Mouse (Mus musculus): Measurements from ENCODE around the gene Ms4a18. TPM values are rescaled to one million over a fixed set of nuclear protein-coding genes. Genes with fewer than 3 reads are reported as not detected.

Gene Ms4a18
- polyA plus RNA-seq, 2 experiments = not detected

- ATAC-seq (ENCODE audit: insufficient read depth) (no peak), DNase-seq (ENCODE audit: low read depth in 3 of 3, low spot score in 3 of 3) (no peak)
- no peaks in the 10 kb centered on the region for H3K36me3 ChIP-seq (replicated peaks; ENCODE audit: control insufficient read depth, insufficient read depth, low read depth)
- H3K9ac ChIP-seq (replicated peaks) = no peak overlapping the region
- no peak overlapping the region for H3K4me3 ChIP-seq (ENCODE audit: insufficient read depth in 1 of 2, low read depth in 2 of 2, low read length in 2 of 2)
- no peaks in the 10 kb centered on the region for H3K4me1 ChIP-seq (replicated peaks; ENCODE audit: control insufficient read depth in 2 of 2, insufficient read depth in 2 of 2, low read length in 1 of 2)
- no peak overlapping the region for H3K4me2 ChIP-seq (ENCODE audit: low read depth)
- H3K9me3 ChIP-seq (ENCODE audit: control insufficient read depth, low read length) = no peaks in the 10 kb centered on the region
- TF ChIP-seq EP300 (IDR thresholded peaks at IDR 0.05; ENCODE audit: low read depth) (no peak), CTCF (IDR thresholded peaks at IDR 0.05; ENCODE audit: low read depth) (no peak)
- no peaks in the 10 kb centered on the region for H3K27me3 ChIP-seq (ENCODE audit: control insufficient read depth, insufficient read depth, low read length)
- 56% methylated on average over 1 of the region's 1 CpGs for WGBS (ENCODE audit: insufficient replicate concordance)
- no peak overlapping the region for H3K27ac ChIP-seq
These were observed 29.3 kb downstream of the Ms4a18 start for GRCm38 (mm10) chr19:10988563-10988962.

- H3K9ac ChIP-seq (replicated peaks) = no peak overlapping the region
- no peak overlapping the region for H3K27ac ChIP-seq
- DNase-seq (ENCODE audit: low read depth in 3 of 3, low spot score in 3 of 3) (no peak), ATAC-seq (ENCODE audit: insufficient read depth) (no peak)
- 74% methylated on average over 4 of the region's 4 CpGs for WGBS (ENCODE audit: insufficient replicate concordance)
- no peak overlapping the region for H3K4me3 ChIP-seq (ENCODE audit: insufficient read depth in 1 of 2, low read depth in 2 of 2, low read length in 2 of 2)
- TF ChIP-seq CTCF (IDR thresholded peaks at IDR 0.05; ENCODE audit: low read depth) = no peak
- TF ChIP-seq EP300 (IDR thresholded peaks at IDR 0.05; ENCODE audit: low read depth) = no peak
- H3K36me3 ChIP-seq (replicated peaks; ENCODE audit: control insufficient read depth, insufficient read depth, low read depth) = no peaks in the 10 kb centered on the region
- H3K4me1 ChIP-seq (replicated peaks; ENCODE audit: control insufficient read depth in 2 of 2, insufficient read depth in 2 of 2, low read length in 1 of 2) = no peaks in the 10 kb centered on the region
- H3K27me3 ChIP-seq (ENCODE audit: control insufficient read depth, insufficient read depth, low read length) = no peaks in the 10 kb centered on the region
- no peak overlapping the region for H3K4me2 ChIP-seq (ENCODE audit: low read depth)
- no peaks in the 10 kb centered on the region for H3K9me3 ChIP-seq (ENCODE audit: control insufficient read depth, low read length)
These were observed 31.9 kb downstream of the Ms4a18 start for GRCm38 (mm10) chr19:10985889-10986288.

GRCm38 (mm10) chr19:10984551-10984950, 33.3 kb downstream of the Ms4a18 start:
- Histone ChIP-seq H3K9ac (replicated peaks) (no peak overlapping the region), H3K4me3 (ENCODE audit: insufficient read depth in 1 of 2, low read depth in 2 of 2, low read length in 2 of 2) (no peak overlapping the region), H3K36me3 (replicated peaks; ENCODE audit: control insufficient read depth, insufficient read depth, low read depth) (no peaks in the 10 kb centered on the region), H3K9me3 (ENCODE audit: control insufficient read depth, low read length) (no peaks in the 10 kb centered on the region), H3K4me2 (ENCODE audit: low read depth) (no peak overlapping the region), H3K27ac (no peak overlapping the region), H3K4me1 (replicated peaks; ENCODE audit: control insufficient read depth in 2 of 2, insufficient read depth in 2 of 2, low read length in 1 of 2) (peaks cover 0 to 6% of the 10 kb centered on the region in 2 experiments; a peak in 2 of 4 replicates), H3K27me3 (ENCODE audit: control insufficient read depth, insufficient read depth, low read length) (no peaks in the 10 kb centered on the region)
- no peak for DNase-seq (ENCODE audit: low read depth in 3 of 3, low spot score in 3 of 3)
- 54% methylated on average over 13 of the region's 13 CpGs for WGBS (ENCODE audit: insufficient replicate concordance)
- ATAC-seq (ENCODE audit: insufficient read depth) = no peak
- TF ChIP-seq EP300 (IDR thresholded peaks at IDR 0.05; ENCODE audit: low read depth) = no peak
- peak; percentile 22 for TF ChIP-seq CTCF (IDR thresholded peaks at IDR 0.05; ENCODE audit: low read depth)

GRCm38 (mm10) chr19:10983146-10983545, 34.7 kb downstream of the Ms4a18 start:
- no peaks in the 10 kb centered on the region for H3K9me3 ChIP-seq (ENCODE audit: control insufficient read depth, low read length)
- H3K4me1 ChIP-seq (replicated peaks; ENCODE audit: control insufficient read depth in 2 of 2, insufficient read depth in 2 of 2, low read length in 1 of 2) = peaks cover 0 to 8% of the 10 kb centered on the region in 2 experiments; a peak in 2 of 4 replicates
- no peak overlapping the region for H3K27ac ChIP-seq
- 21% methylated on average over 14 of the region's 14 CpGs for WGBS (ENCODE audit: insufficient replicate concordance)
- no peaks in the 10 kb centered on the region for H3K27me3 ChIP-seq (ENCODE audit: control insufficient read depth, insufficient read depth, low read length)
- peak; percentile 76 for TF ChIP-seq CTCF (IDR thresholded peaks at IDR 0.05; ENCODE audit: low read depth)
- no peak for TF ChIP-seq EP300 (IDR thresholded peaks at IDR 0.05; ENCODE audit: low read depth)
- no peak overlapping the region for H3K9ac ChIP-seq (replicated peaks)
- no peaks in the 10 kb centered on the region for H3K36me3 ChIP-seq (replicated peaks; ENCODE audit: control insufficient read depth, insufficient read depth, low read depth)
- H3K4me2 ChIP-seq (ENCODE audit: low read depth) = no peak overlapping the region
- H3K4me3 ChIP-seq (ENCODE audit: insufficient read depth in 1 of 2, low read depth in 2 of 2, low read length in 2 of 2) = no peak overlapping the region
- ATAC-seq (ENCODE audit: insufficient read depth) (no peak), DNase-seq (ENCODE audit: low read depth in 3 of 3, low spot score in 3 of 3) (no peak)

- Histone ChIP-seq H3K27ac (no peak overlapping the region), H3K4me1 (replicated peaks; ENCODE audit: control insufficient read depth in 2 of 2, insufficient read depth in 2 of 2, low read length in 1 of 2) (peaks cover 0 to 8% of the 10 kb centered on the region in 2 experiments; a peak in 2 of 4 replicates), H3K9me3 (ENCODE audit: control insufficient read depth, low read length) (no peaks in the 10 kb centered on the region), H3K27me3 (ENCODE audit: control insufficient read depth, insufficient read depth, low read length) (no peaks in the 10 kb centered on the region), H3K36me3 (replicated peaks; ENCODE audit: control insufficient read depth, insufficient read depth, low read depth) (no peaks in the 10 kb centered on the region), H3K9ac (replicated peaks) (no peak overlapping the region), H3K4me3 (ENCODE audit: insufficient read depth in 1 of 2, low read depth in 2 of 2, low read length in 2 of 2) (peak overlapping the region in 1 of 2 experiments; percentile 14; a peak in 1 of 4 replicates), H3K4me2 (ENCODE audit: low read depth) (peak overlapping the region; percentile 37; the same call in 1 of the 2 replicates)
- DNase-seq (ENCODE audit: low read depth in 3 of 3, low spot score in 3 of 3) (no peak), ATAC-seq (ENCODE audit: insufficient read depth) (no peak)
- TF ChIP-seq CTCF (IDR thresholded peaks at IDR 0.05; ENCODE audit: low read depth) = no peak
- TF ChIP-seq EP300 (IDR thresholded peaks at IDR 0.05; ENCODE audit: low read depth) = no peak
- whole genome bisulfite sequencing (ENCODE audit: insufficient replicate concordance) = 44% methylated on average over 5 of the region's 5 CpGs
These were observed 37.6 kb downstream of the Ms4a18 start for GRCm38 (mm10) chr19:10980210-10980609.
